Mouse (Mus musculus) B cell, adult 2 months (primary cell): ENCODE measurements at regions not wholly inside any gene's neighbourhood (a gene's known extent, or its start where the extent isn't known, plus 50 kb on each side); places are given as distances from the start of the nearest gene placed in this dataset.

Source experiments
- DNase-seq, 2 experiments: peaks; one replicate each; pipeline ENCODE4 v3.0.0; 2022

DNA sequence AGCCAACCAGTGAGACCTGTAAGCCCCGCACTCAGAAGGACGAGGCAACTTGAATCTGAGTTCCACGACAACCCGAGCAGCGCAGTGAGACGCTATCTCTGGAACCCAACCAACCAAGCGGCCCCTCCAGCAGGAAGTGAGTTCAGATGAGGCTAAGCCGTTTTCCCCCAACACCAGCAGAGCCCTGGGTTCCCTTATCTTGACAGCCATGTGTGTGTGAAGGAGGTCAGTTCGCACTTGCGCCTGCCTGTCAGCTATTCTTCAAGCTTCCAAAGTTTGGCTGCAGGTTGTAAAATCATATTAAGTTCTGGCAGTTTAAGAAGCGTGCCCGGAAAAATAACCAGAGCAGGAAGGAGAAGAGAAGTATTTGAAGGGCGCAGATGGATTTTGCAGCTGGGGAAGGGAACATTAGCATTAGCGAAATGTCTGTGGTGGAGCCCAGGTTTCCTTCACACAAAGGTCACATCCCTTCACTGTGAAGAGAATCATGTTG is 368.8 kb upstream of the Trib2 start:
- DNase-seq, result peak; percentile 67 to 69

DNA sequence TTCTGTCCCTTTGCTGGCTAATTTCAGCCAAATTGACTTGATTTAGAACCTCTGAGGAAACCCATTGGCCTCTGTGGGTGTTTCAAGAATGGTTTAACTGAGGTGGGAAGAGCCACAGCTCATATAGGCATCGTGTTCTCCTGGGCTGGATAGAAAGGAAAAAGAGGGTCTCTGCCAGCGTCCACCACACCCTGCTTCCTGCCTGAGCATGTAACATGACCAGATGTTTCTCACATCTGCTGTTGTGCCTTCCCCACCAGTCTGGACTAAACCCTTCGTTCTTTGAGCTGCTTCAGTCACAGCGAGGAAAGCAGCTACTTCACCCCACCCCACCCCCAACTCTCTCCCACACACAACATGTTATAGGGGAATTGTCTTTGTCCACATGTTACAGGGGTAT is 366.3 kb upstream of the Trib2 start:
- DNase-seq, result no peak

DNA sequence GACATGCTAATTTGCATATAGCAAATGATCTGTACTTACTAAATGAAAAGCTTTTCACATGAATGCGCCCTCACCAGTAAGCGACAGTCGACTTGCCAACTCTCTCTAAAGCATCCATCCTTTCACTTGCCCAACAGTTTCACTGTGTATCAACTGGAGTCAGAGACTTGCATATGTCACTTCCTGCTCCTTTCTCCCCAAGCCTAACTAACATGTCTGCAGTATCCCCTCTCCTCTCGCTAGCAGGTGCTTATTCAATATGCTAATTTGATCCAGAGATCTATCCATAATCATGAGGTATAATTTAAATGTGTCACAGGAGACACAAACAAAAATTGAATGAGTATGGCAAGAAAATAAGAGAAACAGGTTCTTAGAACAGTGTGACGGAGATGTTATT is 364.9 kb upstream of the Trib2 start:
- no peak for DNase-seq

DNA sequence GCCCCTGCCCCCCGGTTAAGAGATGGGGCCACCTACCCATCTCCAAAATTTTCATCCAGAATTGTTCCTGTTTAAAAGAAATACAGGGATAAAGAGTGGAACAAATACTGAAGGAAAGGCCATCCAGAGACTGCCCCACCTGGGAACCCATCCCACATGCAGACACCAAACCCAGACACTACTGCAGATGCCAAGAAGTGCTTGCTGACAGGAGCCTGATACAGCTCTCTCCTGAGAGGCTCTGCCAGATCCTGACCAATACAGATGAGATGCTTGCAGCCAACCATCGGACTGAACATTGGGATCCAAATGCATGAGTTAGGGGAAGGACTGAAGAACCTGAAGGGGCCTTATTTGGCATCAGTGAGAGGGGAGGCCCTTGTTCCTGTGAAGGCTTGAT is 363.2 kb upstream of the Trib2 start:
- no peak for DNase-seq

DNA sequence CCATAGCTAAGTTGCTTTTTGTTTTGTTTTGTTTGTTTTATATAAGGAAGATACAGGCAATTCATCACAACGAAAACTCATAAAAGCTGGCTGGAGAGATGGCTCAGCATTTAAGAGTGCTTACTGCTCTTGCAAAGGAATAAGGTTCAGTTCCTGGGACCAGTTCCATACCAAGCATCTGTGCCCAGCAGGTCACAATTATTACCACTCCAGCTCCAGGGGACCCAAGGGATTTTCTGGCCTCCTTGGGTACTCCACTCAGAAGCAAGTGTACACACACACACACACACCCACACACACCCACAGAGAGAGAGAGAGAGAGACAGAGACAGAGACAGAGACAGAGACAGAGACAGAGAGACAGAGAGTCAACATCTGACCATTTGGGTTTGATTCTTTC is 359.6 kb upstream of the Trib2 start:
- DNase-seq, result no peak

DNA sequence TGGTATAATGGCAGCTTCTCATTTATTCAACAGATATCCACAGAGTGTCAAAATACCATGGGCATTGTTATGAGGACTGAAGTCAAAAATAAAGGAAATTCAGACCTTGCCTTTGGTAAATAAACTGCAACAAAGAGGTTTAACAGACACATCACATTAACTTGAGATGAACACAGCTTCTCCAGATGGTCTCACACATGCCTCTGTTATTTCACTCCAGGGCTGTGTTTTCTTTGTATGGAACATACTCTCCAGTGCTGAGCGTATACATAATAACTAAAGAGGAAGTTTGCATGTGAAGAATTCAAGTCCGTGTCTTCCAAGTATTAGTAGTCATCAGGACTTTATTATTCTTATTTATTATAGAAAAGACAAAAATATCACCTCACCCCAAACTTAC is 355.5 kb upstream of the Trib2 start:
- no peak for DNase-seq

DNA sequence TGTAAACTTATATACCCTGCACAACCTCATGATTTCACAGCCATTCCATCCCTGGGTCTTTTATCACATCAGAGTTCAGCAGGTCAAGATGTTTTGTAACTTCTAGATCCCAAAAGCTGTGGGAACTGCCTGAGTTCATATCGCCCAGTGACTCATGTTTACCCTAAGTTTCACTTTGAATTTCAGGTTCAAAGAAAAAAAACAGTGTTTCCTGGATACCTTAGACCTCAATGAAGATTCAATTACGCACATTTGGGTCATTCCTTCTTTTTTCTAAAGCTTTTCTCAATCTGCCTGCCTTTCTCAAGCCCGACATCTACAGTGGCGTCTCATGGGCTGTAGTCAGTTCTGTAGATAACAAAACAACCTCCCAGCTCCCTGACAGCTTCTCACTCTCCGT is 354.9 kb upstream of the Trib2 start:
- no peak for DNase-seq

DNA sequence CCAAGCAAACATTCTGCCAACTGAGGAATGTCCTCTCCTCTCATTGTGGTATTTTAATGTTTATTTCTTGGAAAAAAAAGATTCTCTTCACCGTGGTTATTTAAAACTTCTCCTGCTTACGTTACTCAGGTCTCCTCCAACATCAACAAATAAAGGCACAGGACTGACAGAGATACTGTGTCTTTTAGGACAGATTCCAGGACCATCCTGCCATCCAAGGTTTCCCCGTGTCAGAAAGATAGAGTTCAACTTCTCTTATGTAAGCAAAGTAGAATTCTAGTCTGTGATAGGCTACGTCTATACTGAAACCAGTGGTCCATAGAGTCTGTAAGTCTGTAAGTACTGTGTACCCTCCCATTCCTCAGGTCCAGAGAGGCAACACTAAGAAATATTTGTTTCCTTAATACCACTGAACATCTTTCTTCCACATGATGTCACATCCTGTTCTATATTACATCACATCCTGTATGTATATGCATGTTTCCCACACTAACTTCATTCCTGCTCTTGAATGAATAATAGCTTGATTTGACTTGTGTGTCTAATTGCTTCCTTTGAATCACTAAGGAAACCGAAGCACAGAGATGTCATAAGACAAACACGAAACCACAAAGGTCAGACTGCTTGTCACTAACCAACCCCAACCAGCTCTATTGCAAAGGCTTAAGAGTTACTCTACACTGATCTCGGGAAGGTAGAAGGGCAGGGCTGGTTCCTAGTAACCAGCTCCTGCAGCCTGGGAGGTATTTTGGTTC is 353.2 kb upstream of the Trib2 start:
- DNase-seq, result peak in 1 of 2 experiments; percentile 24

DNA sequence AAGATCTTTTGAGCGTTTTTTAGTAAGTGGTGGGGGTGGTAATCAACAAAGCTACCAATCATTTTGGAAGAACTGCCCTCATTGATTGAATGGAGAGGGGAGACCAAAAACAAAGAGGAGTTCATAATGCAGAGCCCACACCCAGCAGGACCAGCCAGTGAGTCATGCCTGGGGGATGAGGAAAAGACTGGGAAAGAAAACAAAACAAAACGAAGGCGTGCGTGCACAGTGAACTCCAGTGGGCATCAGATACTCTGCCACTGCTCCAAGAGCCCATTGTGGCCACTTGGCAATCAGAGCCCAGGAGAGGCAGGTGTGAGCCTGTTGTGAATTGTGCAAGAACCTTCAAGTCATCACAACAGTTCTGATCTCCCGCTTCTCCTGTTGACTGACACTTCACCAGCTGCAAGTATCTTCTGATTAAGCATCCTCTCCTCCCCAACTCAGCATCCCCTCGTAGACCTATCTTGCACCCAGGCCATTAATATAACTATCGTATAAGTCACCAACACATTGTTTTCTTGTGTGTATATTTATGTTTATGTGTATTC is 351.1 kb upstream of the Trib2 start:
- no peak for DNase-seq

DNA sequence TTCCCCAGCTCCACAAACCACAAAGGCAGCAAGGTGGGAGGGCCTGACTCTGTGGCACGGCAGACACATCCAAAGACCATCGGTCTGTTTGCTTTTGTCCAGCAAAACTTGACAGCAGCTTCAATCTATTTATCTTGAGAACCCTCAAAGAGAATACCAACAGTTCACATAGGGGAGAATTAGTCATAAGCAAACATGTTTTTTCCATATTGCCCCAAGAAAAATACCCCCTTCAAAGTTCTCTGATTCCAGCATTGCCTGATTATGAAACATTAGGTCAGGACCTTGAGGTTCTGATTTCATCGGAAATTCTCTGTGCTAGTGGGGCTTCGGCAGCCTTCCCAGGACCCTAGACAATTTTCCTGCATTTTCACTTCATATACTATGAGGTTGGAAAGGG is 348.4 kb upstream of the Trib2 start:
- DNase-seq, result no peak

DNA sequence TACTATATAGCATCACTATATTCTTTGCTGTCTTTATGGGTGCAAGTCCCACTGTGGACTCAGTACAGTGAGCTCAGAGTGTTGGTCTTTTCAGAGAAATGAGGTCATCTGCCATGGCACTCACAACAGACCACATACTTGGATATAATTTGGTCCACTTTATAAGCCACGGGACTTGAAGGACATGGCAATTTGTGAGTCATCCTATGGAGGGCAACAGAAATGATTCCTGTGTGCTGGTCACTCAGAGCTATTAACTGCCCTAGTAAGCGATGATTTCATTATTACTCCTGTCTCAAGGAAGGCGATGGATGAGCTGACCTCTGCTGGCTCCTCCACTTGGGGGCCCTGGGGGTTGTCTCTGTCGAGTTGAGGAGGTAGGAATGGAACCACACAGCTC is 345.2 kb upstream of the Trib2 start:
- DNase-seq, result no peak

DNA sequence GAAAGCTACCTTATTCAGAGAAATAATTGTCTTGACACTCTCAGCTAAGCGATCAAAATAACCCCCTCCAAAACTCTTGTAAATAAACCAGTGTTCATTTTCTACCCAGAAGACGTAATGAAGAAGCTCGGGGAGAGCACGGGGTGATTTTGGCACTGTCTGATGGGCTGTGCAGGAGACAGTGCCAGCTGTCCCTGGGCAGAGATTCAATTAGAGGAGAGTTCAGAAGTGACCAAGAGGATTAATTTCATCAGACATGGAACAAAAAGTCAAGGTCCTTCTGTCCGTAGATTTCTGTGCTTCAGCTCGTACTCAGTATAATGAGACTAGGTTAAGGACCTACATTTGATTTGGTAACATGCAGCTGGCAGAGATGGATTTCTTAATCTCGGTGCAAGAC is 341.2 kb upstream of the Trib2 start:
- no peak for DNase-seq

DNA sequence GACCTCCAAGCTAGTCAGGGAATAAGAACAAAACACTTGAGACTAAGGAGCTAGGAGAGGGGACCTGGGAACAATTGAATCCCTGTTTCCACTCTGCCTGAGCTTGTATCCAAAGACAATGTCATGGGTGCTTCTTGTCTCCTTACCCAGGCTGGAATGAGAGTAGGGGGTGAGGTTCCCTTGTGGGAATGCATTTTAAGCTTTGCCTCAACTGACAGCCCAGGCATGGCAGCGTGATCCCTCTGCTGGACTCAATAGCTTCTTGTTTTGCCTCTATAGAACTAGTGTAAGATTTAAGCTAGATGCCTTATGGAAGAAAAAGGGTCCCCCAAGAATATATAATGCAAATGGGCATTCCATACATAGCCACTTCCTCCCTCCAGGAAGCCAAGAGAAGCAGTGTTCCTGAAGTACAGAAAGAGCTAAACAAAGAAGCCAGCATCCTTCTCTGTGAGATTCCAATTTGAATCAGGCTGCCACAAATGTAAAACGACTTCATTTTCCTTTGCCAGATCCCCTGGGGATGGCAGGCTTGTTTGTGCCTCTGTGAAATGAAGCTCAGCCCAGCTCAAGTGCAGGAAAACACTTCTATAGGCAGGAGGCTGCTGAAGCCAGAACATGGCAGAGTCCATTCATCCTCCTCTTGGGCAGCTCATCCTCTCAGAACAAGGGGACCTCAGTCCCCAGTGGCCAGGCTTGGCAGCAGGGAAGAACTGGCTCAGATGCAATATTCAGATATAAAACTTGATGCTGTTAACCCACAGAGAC is 339.3 kb upstream of the Trib2 start:
- DNase-seq, result no peak

DNA sequence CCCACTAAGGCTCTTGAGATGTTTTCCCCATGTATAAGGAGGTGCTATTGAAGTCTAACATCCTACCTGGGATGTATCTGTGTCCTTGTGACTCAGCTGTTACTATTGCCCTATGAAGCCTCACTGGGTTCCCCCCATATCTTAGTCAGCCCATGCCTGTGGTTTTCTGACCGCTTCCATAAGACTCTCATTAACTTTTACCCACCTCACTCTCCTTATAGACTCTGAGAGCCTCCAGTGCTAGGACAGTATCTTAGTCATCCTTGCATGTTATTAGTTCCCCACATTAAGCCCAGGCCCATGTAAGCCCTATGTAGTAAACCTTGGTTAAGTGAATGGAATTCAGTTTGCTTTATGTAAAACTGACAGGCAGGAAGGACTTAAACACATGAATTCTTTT is 337.5 kb upstream of the Trib2 start:
- DNase-seq, result no peak

DNA sequence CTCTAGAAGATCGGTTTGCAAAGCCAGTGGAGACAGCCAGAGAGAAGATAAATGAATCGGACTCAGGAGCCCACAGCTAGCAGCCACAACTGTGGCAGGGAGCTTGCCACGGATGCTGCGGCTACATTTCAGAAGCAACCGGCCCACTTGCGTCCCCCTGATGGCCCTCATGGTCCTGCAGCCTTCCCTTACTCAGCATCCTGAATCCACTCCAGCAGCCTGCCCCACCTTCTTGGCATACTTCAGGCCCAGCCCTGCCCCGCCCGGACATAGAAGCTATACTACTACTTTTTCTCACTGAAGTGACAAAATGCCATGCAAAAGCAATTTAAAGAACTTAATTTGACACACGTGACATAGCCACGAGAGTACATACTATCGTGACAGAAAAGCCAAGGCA is 335.4 kb upstream of the Trib2 start:
- no peak for DNase-seq

DNA sequence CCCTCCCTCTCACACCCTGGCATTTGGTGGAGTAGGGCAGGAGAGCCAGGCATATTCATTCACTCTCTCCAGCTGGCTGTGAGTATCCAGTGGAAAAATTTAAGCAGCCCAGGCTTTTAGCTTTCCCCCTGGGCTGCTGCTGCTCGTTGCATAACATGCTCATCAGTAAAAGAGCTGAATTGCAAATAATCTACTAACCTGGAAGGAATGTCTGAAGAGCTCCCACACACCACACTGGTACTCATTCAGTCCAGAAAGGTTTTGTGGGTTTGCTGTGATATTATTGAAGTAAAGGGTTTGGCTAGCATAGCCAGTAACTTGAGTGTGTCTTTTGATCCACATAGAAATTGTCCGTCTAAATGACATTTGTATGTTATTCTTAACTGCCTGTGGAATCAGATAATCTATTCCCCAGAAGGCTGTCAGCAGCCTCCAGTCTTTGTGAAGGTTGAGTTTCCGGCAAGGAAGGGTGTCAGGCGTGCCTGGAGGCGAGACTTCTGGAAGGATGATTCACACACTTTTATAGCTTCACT is 334.5 kb upstream of the Trib2 start:
- no peak for DNase-seq

DNA sequence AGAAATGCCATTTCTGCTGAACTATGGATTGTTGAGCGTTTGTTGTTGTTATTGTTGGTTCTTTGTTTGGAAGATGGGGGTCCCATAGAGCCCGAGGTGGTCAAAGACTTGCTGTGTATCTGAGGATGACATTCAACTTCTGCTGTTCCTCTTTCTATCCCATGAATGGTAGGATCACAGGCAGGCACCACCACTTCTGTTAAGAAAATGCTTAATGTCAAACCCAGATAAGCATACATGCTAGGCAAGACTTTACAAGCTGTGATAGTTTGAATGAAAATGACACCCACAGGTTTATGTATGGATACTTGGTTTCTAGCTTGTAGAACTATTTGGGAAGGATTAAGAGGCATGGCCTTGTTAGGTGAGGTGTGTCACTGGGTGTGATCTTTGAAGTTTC is 330.2 kb upstream of the Trib2 start:
- no peak for DNase-seq

DNA sequence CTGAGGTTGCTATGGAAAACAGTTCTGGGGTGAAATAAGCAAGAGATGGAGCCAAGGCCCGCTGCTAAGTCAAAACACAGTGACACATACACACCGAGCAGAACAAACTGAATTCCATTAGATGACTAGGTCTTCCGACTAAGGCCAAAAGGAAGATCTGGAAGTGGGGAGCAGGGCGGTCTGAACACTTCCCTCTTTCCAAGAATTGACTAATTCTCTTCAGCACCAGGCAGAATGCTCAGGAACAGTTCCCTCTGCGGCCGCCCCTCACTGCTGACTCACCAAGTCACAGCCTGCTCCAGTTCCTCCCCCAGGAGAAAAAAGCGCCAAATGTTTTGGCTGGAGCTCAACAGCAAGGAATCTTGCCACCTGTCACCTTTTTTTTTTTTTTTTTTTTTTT is 328.9 kb upstream of the Trib2 start:
- DNase-seq, result no peak

DNA sequence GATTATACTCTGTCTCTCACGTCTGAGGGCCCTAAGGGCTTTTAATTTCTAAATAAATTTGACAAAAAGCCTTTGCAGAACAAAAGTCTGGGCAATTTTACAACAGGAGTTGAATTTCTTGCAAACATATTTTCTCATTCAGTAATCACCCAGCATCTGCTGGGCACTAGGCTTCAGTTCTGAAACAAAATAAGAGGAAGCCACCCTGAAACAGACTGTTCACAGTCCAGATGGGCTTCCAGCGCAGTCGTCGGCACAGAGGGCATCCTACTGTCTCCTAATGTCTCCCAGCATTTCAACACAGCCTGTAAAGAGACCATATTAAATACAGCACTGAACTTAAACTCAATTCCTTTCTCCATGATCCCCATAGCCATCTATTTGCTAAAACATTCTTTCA is 324.5 kb upstream of the Trib2 start:
- peak in 1 of 2 experiments; percentile 24 for DNase-seq

DNA sequence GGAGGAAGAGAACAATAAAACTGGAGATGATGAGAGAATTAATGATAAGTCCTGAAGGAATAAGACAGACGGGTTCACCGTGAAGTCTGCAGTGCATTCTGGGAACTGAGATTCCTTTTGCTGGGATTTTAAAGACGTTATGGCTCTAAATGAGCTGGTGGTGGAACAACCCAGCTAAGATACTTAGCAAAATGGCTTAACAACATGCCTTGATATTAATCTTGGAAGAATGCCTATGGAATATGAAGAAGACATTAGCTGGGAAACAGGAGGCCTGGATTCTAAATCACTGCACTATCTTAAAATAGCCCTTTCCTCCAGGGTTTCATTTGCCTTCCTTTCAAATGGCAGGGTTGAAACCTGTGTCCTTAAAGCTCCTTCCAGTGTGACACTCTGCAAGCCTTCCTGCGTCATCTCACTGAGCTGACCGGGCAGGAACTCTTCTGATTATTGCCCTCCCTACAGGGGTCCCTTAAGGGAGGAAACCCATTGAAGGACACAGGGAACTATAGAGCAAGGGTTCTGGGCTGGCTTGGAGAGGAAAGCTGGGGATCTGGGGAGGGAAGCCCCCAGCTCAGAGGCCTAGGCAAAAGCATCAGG is 323.9 kb upstream of the Trib2 start:
- no peak for DNase-seq

DNA sequence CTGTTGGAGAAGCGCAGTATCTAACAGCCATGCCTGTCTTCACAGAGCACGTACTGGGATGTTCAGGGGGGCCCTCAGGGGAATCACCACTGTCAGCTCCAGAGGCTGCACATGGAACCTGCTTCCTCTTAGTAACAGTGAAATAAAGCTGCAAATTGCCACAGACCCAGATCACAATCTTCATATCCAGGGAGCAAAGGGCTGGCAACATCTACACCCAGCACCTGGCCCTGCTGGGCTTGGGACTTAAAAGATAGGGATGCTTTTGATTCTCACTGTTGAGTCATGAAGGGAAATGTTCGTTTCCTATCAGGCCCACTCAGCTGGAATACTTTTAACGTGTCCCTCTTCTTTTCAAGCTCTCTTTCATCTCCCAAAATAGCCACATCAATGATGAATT is 322.4 kb upstream of the Trib2 start:
- no peak for DNase-seq

DNA sequence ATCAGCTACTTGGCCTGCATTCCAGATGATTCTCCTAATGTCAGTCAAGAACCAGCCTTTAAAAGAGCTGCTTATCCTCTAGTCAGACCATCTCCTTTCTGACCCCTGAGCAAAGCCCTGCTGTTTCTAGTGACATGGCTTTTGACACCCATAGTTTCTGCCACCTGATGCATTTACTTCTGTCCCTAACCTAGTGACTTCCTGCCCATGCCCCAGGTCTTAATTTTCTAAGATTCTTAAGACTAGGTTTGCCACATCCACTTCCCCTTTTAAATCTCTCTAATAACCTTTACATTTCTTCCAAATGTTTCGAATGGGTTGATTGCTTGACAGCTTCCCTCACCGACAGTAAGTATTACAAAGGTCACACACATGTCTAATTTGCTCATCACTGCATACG is 321.1 kb upstream of the Trib2 start:
- peak; percentile 38 to 52 for DNase-seq

DNA sequence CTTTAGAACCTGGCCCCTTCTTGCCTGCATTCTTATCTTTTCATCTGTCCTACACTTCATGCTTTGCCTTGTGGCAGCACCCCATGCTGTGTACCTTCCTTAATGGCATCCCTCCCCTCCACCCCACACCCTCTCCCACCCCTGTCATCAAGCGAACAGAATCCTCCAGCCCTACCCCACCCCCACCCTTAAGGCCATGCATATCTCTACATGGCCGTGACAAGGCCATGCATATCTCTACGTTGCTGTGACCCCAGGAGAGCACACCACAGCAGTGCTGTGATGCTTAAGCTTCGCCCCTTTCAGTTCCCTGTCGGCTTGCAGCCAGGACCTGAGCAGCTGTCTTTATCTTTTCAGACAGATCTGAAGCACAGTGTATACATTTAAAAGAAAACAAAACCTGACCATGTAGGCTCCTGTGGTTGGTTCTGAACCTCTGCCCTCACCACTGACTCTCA is 319.5 kb upstream of the Trib2 start:
- peak; percentile 48 to 56 for DNase-seq
